Mouse (Mus musculus): ENCODE results near the gene Cebpe.

Gene Cebpe

GRCm38 (mm10) chr14:54712074-54712473 is at the start of gene Cebpe:
Gene Cebpe (minus strand): TSS chr14:54712174.
- no peak for DNase-seq (ENCODE audit: inconsistent ontology term)

- no peak for DNase-seq (ENCODE audit: inconsistent ontology term)
Observed at GRCm38 (mm10) chr14:54756382-54756781, 44.4 kb upstream of the Cebpe start.

DNA sequence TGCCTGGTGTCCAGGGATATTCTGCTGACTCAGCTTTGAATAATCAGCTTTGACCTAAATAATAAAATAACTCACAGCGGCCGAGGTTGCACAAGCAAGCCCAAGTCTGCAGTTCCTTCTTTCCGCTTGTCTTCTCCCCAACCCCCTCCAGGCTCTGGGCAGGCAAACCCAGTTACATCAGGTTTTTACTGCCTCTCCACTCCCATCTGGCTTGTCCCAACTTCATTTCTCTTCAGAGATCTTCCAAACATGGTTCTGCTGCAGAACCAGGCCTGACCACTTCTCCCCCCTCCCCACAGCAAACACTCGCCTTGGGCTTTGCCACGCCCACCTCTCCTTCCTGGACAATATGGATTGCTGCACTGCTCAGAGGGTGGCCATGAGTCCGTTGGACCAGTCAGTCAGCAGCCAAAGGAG is 42.6 kb upstream of the Cebpe start:
- peak; percentile 80 for DNase-seq (ENCODE audit: inconsistent ontology term)

DNA sequence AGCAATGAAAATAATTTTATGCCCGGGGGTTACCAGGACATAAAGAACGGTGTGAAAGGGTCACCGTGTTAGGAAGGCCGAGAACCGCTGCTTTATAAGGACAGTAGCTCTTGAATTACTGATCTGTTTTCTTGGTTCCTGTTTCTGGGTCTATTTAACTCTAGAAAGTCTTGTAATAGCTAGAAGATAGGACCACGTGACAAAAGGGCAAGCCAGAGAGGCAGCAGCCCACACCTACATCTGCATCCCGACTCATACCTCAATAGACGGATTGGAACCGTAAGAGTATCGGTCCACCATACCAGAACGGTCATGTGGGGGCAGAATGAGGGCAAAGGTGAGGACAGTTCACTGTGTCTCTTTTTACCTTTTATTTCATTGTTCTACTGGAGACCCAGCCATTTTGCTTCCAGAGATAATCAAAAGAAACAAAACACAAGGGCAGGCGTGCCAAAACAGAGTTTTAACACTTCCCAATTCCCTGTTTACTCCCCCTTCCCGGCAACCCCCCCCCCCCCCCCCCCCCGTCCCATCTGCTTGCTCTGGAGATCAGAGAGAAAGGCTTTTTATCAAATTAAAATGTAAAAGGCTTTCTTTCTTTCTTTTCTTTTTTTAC is 42.1 kb upstream of the Cebpe start:
- peak; percentile 32 for DNase-seq (ENCODE audit: inconsistent ontology term)

- no peak for DNase-seq (ENCODE audit: inconsistent ontology term)
Observed at GRCm38 (mm10) chr14:54752938-54753337, 41.0 kb upstream of the Cebpe start.

GRCm38 (mm10) chr14:54751768-54752167 is 39.8 kb upstream of the Cebpe start:
- no peak for DNase-seq (ENCODE audit: inconsistent ontology term)

DNA sequence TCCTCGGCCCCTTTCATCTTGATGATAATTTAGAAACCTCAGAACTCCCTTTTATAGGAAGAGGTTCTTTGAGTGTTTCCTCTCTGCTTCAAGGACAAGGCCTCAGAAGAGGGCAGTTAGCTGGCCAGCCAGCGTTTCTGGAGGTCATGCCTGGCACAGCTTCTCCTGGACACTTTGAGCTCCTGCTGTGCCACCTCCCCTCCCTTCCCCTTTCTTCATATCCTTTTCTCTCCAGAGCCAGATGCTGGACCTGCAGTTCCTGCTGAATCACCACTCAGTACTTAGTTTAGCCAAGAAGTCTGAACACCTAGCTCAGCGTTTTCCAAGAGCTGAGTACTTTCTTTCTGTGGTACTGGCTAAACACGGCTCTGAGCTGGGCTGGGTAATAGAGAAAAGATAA is 37.3 kb upstream of the Cebpe start:
- no peak for DNase-seq (ENCODE audit: inconsistent ontology term)

DNA sequence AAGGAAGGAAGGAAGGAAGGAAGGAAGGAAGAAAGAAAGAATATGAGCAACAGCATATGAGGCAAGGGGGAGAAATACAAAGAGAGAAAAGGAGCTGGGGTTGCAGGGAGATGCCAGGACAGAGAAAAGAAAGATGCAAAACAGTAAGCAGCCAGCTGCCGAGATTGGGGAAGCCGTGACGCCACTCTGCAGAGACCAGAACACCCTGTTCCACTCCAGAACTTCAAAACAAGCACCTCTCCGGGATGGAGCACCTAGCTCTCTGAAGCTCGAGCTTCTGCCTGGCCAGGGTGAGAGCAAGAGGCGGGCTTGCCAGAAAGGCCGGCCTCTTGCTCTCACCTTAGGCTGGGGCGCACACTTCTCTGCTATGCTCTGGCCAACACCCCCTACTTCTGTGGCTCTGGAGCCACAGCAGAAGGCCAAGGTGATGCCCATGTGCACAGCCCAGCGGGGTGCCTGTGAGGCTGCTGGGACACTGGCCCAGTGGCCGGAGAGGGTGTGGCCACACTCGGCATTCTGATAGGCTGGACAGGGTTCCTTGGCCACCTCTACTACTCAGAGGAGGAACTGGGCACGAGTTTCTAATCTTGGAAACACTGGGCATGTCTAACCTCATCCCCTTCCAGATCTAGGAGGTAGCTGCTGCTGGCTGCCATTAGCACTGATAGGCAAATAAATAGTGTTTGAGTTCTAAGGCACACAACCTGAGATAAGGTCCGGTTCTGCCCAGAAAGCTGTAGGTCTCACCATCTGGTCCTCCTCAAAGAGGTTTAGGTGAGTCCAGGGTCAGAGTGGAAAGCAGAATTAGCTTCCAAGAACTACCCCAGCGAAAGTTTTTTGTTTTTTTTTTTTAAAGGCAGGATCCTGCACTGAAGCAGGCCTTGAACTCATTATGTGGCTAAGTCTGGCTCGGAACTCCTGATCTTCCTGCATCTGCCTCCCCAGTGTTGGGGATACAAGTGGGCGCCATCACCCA is 36.3 kb upstream of the Cebpe start:
- no peak for DNase-seq (ENCODE audit: inconsistent ontology term)

DNA sequence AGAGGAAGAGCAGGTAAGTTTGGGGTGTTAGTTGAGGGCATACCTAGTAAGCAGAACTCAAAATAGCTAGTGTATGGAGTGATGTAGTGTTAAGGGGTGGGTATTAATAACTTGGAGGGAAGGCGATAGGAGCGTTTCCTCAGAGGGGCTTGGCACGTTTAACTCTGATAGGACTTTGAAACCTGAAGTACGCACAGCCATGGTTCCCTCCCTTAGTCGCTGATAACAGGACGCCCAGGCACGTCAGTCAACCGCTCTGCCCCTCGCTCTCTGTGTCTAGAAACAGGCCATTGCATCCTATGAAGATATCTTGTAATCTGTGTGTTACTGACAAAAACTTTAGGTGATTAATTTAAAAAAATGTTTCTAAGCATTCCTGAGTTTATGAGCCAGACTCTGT is 34.1 kb upstream of the Cebpe start:
- DNase-seq (ENCODE audit: inconsistent ontology term), result no peak

DNA sequence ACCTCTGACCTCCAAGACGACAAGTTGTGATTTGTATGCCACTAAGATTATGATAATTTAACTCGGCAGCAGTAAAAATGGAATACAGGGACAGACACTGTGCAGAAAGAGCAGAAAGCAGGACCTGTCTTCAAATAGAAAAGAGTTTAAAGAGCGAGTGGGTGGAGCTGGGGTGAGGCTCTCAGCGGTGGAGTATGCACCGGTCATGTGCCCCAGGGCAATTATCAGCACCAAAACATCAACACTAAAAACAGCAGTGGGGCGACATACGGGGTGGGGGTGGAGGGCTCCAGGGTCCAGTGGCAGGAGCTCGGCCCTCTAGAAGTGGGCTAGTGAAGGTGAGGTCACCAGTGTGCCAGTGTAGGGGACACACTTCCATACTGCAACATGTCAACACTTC is 32.5 kb upstream of the Cebpe start:
- DNase-seq (ENCODE audit: inconsistent ontology term), result no peak

DNA sequence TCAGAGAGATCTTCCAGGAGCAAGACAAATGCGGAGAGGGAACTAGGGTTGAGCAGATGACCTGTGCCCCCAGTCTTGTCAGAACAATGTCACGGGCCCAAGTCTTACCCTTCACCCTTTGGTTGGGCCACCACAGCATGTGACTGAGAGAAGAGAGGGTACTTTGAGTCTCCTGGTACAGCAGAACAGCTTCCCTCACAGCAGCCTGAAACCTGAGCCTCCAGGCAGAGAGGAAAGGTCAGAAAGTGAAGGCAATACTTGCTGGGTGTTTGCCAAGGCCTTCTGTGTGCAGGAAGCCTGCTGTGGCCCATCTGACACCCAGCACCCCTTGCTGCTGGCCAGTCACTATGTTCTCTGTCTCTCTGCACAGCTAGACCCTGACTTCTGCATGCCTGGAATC is 30.4 kb upstream of the Cebpe start:
- no peak for DNase-seq (ENCODE audit: inconsistent ontology term)

DNA sequence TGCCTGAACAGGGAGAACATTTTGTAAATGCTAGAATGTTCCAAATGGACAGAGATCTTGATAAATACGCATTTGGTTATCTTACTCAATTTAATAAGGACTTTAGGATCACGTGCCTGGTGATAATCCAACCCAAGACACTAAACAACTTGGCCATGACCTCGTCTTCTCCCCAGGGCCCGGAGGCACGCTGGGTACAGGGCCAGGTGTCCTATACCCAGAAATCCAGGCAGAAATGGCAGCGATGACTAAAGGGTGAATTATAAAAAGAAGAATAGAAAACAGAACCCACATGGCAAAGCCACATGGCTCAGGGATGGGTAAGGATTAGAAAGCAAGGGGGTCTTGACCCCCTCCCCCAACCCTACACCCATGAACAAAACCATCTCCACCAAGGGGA is 29.7 kb upstream of the Cebpe start:
- DNase-seq (ENCODE audit: inconsistent ontology term), result no peak

DNA sequence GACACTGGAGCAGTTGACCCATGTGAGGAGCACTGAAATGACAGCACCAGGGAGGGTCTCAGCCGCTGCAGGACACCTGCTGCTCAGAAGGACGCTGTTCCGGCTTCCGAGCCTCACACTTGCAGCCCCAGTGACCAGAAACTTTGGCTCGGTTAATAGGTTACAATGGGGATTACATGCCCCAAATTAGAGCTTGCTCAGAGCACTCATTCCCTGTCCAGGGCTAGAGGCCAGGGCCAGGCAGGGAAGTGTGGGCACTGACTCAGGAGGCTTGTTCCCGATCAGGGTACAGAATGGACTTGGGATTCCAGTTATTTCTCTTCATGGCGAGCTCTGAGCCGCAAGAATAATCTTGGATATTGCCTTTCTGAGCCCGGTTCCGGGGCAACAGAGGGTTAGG is 25.7 kb upstream of the Cebpe start:
- peak; percentile 68 for DNase-seq (ENCODE audit: inconsistent ontology term)

GRCm38 (mm10) chr14:54736555-54737552 is 24.9 kb upstream of the Cebpe start:
- peak; percentile 84 for DNase-seq (ENCODE audit: inconsistent ontology term)

DNA sequence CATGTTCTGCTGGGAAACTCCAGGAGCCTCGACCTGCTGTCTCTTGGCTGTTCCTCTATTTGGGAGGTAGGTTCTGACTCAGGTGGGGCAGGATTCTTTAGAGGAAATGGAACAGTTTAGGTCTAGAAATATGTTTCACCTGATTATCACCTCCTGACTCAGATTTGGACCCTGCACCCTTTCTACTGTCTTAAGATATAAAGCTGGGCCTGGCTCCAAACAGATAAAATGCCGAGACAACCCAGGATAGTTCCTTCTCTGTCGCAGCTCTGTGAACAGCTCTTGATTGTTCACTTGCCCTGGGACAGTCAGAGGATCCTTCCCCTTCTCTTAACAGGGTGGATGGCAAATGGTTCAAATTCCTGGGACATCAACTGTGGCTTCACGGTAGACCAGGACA is 23.2 kb upstream of the Cebpe start:
- DNase-seq (ENCODE audit: inconsistent ontology term), result no peak

DNA sequence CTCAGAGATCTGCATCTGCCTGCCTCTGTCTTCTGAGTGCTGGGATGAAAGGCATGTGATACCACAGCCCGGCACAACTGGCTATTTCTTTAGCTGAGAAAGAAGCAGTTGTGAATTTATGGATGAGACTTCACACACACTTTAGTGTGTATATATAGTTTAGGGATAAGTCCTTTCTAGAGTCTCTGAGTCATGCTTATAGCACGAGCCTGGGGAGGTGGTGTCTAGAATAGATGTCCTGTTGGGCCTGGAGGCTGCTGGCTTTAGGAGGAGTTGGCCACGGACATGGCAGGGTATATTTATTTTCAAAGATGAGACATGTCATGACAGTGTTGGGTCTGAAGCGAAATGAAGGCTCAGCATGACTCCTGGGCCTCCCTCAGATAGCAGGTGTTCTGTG is 22.0 kb upstream of the Cebpe start:
- no peak for DNase-seq (ENCODE audit: inconsistent ontology term)

- no peak for DNase-seq (ENCODE audit: inconsistent ontology term)
Observed at GRCm38 (mm10) chr14:54732206-54732605, 20.2 kb upstream of the Cebpe start.

DNA sequence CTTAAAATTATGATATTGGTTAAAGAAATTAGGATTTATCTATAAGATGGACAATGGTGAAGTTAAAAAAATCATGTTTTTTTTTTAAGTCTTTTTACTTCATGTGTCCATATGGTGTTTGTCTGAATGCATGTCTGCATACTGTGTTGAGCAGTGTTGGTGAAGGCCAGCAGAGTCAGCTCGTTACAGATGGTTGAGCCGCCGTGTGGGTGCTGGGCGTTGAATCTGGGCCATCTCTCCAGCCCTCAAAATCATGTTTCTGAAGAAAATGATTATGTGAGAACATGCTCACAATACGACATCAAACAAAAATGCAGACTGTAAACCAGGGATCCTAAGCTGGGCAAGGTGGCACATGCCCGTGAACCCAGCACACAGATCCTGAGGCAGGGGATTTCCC is 18.3 kb upstream of the Cebpe start:
- no peak for DNase-seq (ENCODE audit: inconsistent ontology term)

GRCm38 (mm10) chr14:54728823-54729653 is 17.1 kb upstream of the Cebpe start:
- peak; percentile 37 for DNase-seq (ENCODE audit: inconsistent ontology term)

DNA sequence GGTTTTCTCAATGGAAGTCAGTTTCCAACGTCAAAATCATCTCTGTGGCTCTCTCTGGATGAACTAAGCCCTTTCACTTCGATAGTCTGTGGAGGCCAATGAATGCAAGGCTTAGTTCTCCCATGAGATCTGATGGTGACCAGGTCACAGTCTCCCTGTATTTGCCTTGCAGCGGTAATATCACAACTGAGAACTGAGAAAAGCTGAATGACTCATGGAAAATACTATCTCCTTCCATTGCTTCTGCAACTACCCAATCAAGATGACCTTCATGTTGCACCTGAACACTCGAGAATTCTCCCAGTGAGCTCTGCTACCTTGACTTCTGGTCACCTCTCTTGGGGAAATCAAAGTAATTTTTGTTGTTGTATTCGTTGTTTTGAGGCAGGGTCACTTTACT is 15.6 kb upstream of the Cebpe start:
- DNase-seq (ENCODE audit: inconsistent ontology term), result no peak

DNA sequence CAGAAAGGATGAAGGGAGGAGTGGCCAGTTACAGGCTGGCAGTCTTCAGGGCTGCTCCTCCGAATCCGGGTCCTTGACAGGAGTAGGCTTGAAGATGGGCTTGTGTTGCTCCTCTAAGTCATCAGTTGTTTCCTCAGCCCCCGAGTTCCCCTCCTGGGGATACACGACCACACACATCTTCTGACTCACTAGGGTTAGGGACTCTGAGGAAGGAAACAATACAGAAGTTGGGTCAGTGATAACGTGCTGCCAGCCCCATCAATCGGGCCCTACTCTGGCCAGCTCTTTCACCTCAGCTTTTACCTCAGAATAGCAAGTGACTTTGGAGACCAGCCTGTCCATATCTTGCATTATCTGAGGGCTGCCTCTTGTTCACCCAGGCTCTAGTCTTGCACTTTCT is 12.1 kb upstream of the Cebpe start:
- no peak for DNase-seq (ENCODE audit: inconsistent ontology term)
